Mouse (Mus musculus) fibroblast of lung, adult 2 months (primary cell): ENCODE measurements at regions not wholly inside any gene's neighbourhood (a gene's known extent, or its start where the extent isn't known, plus 50 kb on each side); places are given as distances from the start of the nearest gene placed in this dataset.

ENCODE experiments used
- DNase-seq: peaks from one replicate; pipeline ENCODE4 v3.0.0-alpha.2; 2011; ENCODE audit warnings: low read depth

GRCm38 (mm10) chr3:83553858-83554257, 212.3 kb upstream of the Sfrp2 start:
- DNase-seq, result no peak

GRCm38 (mm10) chr3:83556788-83557515, 209.2 kb upstream of the Sfrp2 start:
- no peak for DNase-seq

- DNase-seq, result no peak
Measured at GRCm38 (mm10) chr3:83562026-83562425, 204.1 kb upstream of the Sfrp2 start.

GRCm38 (mm10) chr3:83575526-83575925, 190.6 kb upstream of the Sfrp2 start:
- DNase-seq, result no peak

- peak; percentile 46 for DNase-seq
Measured at GRCm38 (mm10) chr3:83576155-83576554, 190.0 kb upstream of the Sfrp2 start.

GRCm38 (mm10) chr3:83580766-83581165, 185.4 kb upstream of the Sfrp2 start:
- DNase-seq, result no peak

- DNase-seq, result no peak
Measured at GRCm38 (mm10) chr3:83582256-83582655, 183.9 kb upstream of the Sfrp2 start.

- no peak for DNase-seq
Measured at GRCm38 (mm10) chr3:83583071-83583672, 182.9 kb upstream of the Sfrp2 start.

GRCm38 (mm10) chr3:83586086-83586485, 180.0 kb upstream of the Sfrp2 start:
- no peak for DNase-seq

- DNase-seq, result no peak
Measured at GRCm38 (mm10) chr3:83586551-83586950, 179.6 kb upstream of the Sfrp2 start.

- DNase-seq, result no peak
Measured at GRCm38 (mm10) chr3:83589127-83589526, 177.0 kb upstream of the Sfrp2 start.

- no peak for DNase-seq
Measured at GRCm38 (mm10) chr3:83591206-83591605, 174.9 kb upstream of the Sfrp2 start.

- DNase-seq, result no peak
Measured at GRCm38 (mm10) chr3:83593321-83593720, 172.8 kb upstream of the Sfrp2 start.

GRCm38 (mm10) chr3:83601506-83601905, 164.6 kb upstream of the Sfrp2 start:
- peak; percentile 65 for DNase-seq

GRCm38 (mm10) chr3:83609095-83609770, 156.9 kb upstream of the Sfrp2 start:
- DNase-seq, result peak; percentile 61

GRCm38 (mm10) chr3:83620435-83620834, 145.7 kb upstream of the Sfrp2 start:
- no peak for DNase-seq

- no peak for DNase-seq
Measured at GRCm38 (mm10) chr3:83633032-83633431, 133.1 kb upstream of the Sfrp2 start.

GRCm38 (mm10) chr3:83640433-83640832, 125.7 kb upstream of the Sfrp2 start:
- no peak for DNase-seq

- DNase-seq, result no peak
Measured at GRCm38 (mm10) chr3:83663716-83664115, 102.4 kb upstream of the Sfrp2 start.

- DNase-seq, result no peak
Measured at GRCm38 (mm10) chr3:83676147-83676546, 90.0 kb upstream of the Sfrp2 start.

GRCm38 (mm10) chr3:83686611-83687010, 79.5 kb upstream of the Sfrp2 start:
- DNase-seq, result no peak

GRCm38 (mm10) chr3:83687503-83687902, 78.6 kb upstream of the Sfrp2 start:
- DNase-seq, result no peak
